Mouse (Mus musculus) ES-E14 (cell line): Measurements from ENCODE around the gene Tcf12. TPM values are rescaled to one million over a fixed set of nuclear protein-coding genes. Genes with fewer than 3 reads are reported as not detected.

Experiments used
- DNase-seq: peaks from one replicate; pipeline ENCODE4 v3.0.0-alpha.2; 2013; ENCODE audit warnings: low read depth, low spot score
- H3K27ac ChIP-seq: 2 replicates; pipeline ENCODE4 v1.5.1; 2012; ENCODE audit warnings: low read depth, mild to moderate bottlenecking, low read length, moderate library complexity, mixed read lengths; ENCODE audit not compliant: poor library complexity, insufficient read depth, severe bottlenecking
- H3K36me3 ChIP-seq: 2 replicates; pipeline ENCODE4 v1.6.1; 2012; ENCODE audit warnings: mild to moderate bottlenecking, low read length, moderate library complexity, mixed read lengths; ENCODE audit not compliant: control insufficient read depth, poor library complexity, insufficient read depth, severe bottlenecking
- H3K4me1 ChIP-seq, 2 experiments: fragments of 150-350 bp in 1 of 2; sonication (generic) in 1 of 2; 2 replicates each; pipeline ENCODE4 v1.6.1; 2012; ENCODE audit warnings: low read length in 2 of 2, mild to moderate bottlenecking in 1 of 2, mixed read lengths in 1 of 2; ENCODE audit not compliant: control insufficient read depth in 2 of 2, insufficient read depth in 2 of 2, poor library complexity in 1 of 2
- H3K4me3 ChIP-seq, 2 experiments: fragments of 150-350 bp in 1 of 2; sonication (generic) in 1 of 2; 2 replicates each; pipeline ENCODE4 v1.5.1; 2012; ENCODE audit warnings: low read length in 2 of 2, low read depth in 1 of 2, mild to moderate bottlenecking in 1 of 2, mixed read lengths in 1 of 2; ENCODE audit not compliant: insufficient read depth in 1 of 2, poor library complexity in 1 of 2, severe bottlenecking in 1 of 2
- H3K9ac ChIP-seq: 2 replicates; pipeline ENCODE4 v1.6.1; 2012; ENCODE audit warnings: low read depth, mild to moderate bottlenecking, low read length, mixed read lengths; ENCODE audit not compliant: poor library complexity, insufficient read depth, severe bottlenecking
- H3K9me3 ChIP-seq: fragments of 150-350 bp; sonication (generic); 2 replicates; pipeline ENCODE4 v1.6.1; 2012; ENCODE audit warnings: low read depth, mild to moderate bottlenecking, low read length; ENCODE audit not compliant: control insufficient read depth, insufficient read depth
- CHD2 ChIP-seq: IDR thresholded peaks from 2 replicates; pipeline ENCODE4 v1.6.1; 2014; ENCODE audit warnings: mild to moderate bottlenecking, low read depth, low read length, inconsistent platforms
- HCFC1 ChIP-seq: IDR thresholded peaks from 2 replicates; pipeline ENCODE4 v1.6.1; 2012; ENCODE audit warnings: low read length, inconsistent platforms, borderline replicate concordance; ENCODE audit not compliant: insufficient read depth
- MAFK ChIP-seq: IDR thresholded peaks from 2 replicates; pipeline ENCODE4 v1.6.1; 2014; ENCODE audit warnings: mild to moderate bottlenecking, low read depth, low read length, inconsistent platforms; ENCODE audit not compliant: insufficient read depth
- ZC3H11A ChIP-seq: IDR thresholded peaks from 2 replicates; pipeline ENCODE4 v1.6.1; 2012; ENCODE audit warnings: low read depth, mild to moderate bottlenecking, inconsistent platforms, low read length, borderline replicate concordance
- ZNF384 ChIP-seq: IDR thresholded peaks from 2 replicates; pipeline ENCODE4 v1.6.1; 2012; ENCODE audit warnings: low read depth, low read length, inconsistent platforms
- in situ Hi-C, 2 experiments: fragments of 600-800 bp; cut with MboI; formaldehyde crosslinking; loops; one replicate each; pipeline ENCODE4 v1.15.1; 2025; ENCODE audit warnings: low sequenced_read_pairs in 2 of 2, inconsistent platforms in 1 of 2; ENCODE audit not compliant: unreplicated experiment in 2 of 2
- total RNA-seq: library from RNA; depleted of rRNA; stranded (reverse); fragments of 300-350 nt; gene quantifications from 2 replicates; pipeline ENCODE4 v1.2.3, GENCODE M21; 2012

Gene Tcf12
- total RNA-seq, 1 experiment = 17.3 TPM

DNA sequence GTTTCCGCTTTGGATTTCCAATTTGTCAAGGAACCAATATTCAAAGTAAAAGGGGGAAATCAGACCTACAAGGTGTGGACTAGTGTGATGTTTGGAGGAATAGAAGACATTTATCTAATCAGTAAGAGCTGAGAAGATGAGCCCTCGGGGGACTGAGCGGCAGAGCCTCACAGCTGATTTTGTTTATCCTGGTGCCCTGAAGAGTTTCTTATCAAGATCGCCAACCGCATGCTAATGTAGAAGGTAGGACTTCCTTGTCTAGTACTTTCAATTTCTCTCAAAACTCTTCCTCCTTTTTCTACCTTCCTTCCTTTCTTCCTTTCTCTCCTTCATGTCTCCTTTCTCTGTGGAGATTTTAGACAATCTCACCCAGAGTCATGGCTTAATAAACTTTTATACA, 32.5 kb upstream of the Tcf12 start:
- TF ChIP-seq CHD2 (no peak), MAFK (no peak), ZNF384 (no peak), HCFC1 (no peak)
- no peak for DNase-seq
- Histone ChIP-seq H3K4me1 (no peaks in the 10 kb centered on the region), H3K9ac (no peak overlapping the region), H3K4me3 (no peak overlapping the region), H3K27ac (no peak overlapping the region), H3K9me3 (no peaks in the 10 kb centered on the region), H3K36me3 (no peaks in the 10 kb centered on the region)
- in situ Hi-C loops = no loop called here

DNA sequence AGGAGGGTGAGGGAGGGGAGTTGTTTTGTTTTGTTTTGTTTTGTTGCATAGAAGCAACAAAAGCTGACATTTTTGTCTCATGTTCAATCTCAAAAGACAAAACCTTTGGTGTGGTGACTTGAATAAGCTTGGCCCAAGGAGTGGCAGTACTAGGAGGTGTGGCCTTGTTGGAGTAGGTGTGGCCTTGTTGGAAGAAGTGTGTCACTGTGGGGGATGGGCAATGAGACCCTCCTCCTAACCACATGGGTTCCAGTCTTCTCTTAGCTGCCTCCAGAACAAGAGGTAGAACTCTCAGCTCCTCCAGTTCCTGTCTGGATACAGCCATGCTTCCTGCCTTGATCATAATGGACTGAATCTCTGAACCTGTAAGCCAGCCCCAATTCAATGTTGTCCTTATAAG, 26.2 kb upstream of the Tcf12 start:
- TF ChIP-seq ZNF384 (no peak), HCFC1 (no peak), CHD2 (no peak), MAFK (no peak), ZC3H11A (no peak)
- Histone ChIP-seq H3K9ac (no peak overlapping the region), H3K27ac (no peak overlapping the region), H3K4me1 (no peaks in the 10 kb centered on the region), H3K36me3 (no peaks in the 10 kb centered on the region), H3K9me3 (no peaks in the 10 kb centered on the region), H3K4me3 (no peak overlapping the region)
- no peak for DNase-seq
- in situ Hi-C loops = no loop called here

- DNase-seq = no peak
- peaks cover 0 to 2% of the 10 kb centered on the region in 2 experiments; a peak in 1 of 4 replicates for H3K4me1 ChIP-seq
- in situ Hi-C loops = no loop called here
- H3K9me3 ChIP-seq = no peaks in the 10 kb centered on the region
- no peak overlapping the region for H3K9ac ChIP-seq
- TF ChIP-seq CHD2 (no peak), ZNF384 (no peak), ZC3H11A (no peak), MAFK (no peak), HCFC1 (no peak)
- H3K27ac ChIP-seq = no peak overlapping the region
- H3K4me3 ChIP-seq = peak overlapping the region in 1 of 2 experiments; percentile 69; a peak in 1 of 4 replicates
- H3K36me3 ChIP-seq = no peaks in the 10 kb centered on the region
These were observed 22.1 kb upstream of the Tcf12 start for GRCm38 (mm10) chr9:72133772-72134245.

GRCm38 (mm10) chr9:72133089-72133771, 21.6 kb upstream of the Tcf12 start:
- in situ Hi-C loops = no loop called here
- 0 out of 2 replicates have a peak, but pooled peaks have one; percentile 3 for TF ChIP-seq ZNF384
- TF ChIP-seq HCFC1 = no peak
- TF ChIP-seq CHD2 = no peak
- no peak for TF ChIP-seq ZC3H11A
- no peak for TF ChIP-seq MAFK
- peak overlapping the region; percentile 69 for H3K4me3 ChIP-seq
- DNase-seq = peak; percentile 33
- no peaks in the 10 kb centered on the region for H3K9me3 ChIP-seq
- H3K36me3 ChIP-seq = no peaks in the 10 kb centered on the region
- H3K9ac ChIP-seq = peak overlapping the region; percentile 72
- H3K27ac ChIP-seq = no peak overlapping the region
- H3K4me1 ChIP-seq = peaks cover 0 to 2% of the 10 kb centered on the region in 2 experiments; a peak in 1 of 4 replicates
